Mouse (Mus musculus) NIH3T3 (cell line): ENCODE measurements around the gene Tenm4.

ENCODE experiments used
- DNase-seq: peaks from one replicate; pipeline ENCODE4 v3.0.0-alpha.2; 2012; ENCODE audit warnings: low read depth

Gene Tenm4

GRCm38 (mm10) chr7:96408161-96408889, 237.3 kb downstream of the Tenm4 start:
- no peak for DNase-seq

- DNase-seq: no peak
Measured at GRCm38 (mm10) chr7:96409323-96409880, 238.4 kb downstream of the Tenm4 start.

- no peak for DNase-seq
Measured at GRCm38 (mm10) chr7:96413822-96414221, 242.8 kb downstream of the Tenm4 start.

DNA sequence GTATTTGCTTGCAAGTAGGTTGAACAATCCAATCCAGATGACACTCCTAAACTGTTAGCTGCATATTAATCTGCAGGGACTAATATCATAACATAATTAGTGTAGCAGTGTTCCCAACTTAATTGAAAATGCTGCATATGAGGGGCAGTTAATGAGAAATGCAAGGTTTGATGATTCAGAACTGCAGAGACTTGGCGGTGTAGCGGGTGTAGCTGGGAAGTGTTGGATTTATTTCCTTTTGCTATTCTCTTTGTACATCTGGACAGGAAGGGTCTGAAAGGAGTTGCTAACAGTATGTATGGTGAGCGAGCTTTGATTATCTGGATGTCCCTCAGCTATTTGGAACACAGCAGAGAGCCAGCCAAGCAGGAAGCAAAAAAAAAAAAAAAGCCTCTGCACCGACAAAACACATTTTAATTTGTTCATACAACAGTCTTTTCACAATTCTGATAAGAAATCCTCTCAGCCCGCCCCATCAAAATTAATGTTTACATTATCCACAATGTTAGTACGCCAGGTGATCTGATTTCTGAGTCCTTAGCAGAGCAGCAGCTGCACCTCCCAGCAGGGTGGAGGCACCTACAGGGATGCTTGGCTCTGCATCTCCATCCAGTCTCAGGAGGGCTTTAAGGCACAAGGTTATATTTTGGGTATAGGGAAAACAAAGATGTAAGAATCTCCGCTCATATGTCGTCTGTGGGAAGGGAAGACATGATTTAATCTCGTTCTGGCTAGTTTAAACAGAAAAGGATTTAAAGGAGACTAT, 243.4 kb downstream of the Tenm4 start:
- no peak for DNase-seq

GRCm38 (mm10) chr7:96417251-96418004, 246.4 kb downstream of the Tenm4 start:
- peak; percentile 15 for DNase-seq

DNA sequence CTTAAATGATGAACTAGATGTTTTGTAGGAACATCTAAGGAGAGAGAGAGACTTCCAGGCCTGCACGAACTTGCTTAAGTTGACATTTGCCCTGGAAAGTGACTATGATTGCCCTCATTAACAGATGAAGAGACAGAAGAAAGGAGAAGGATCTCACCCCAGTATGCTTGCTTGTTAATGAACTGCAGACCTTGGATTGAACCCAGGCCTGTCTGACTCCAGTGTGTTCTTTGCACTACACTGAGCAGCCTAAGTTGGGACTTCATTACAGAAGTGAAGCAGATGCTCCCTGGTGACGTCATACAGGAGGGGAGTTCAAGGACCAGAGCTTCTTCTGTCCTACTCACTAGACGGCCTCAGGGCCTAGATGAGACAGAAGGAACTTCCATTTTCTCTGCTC, 247.1 kb downstream of the Tenm4 start:
- DNase-seq: no peak

DNA sequence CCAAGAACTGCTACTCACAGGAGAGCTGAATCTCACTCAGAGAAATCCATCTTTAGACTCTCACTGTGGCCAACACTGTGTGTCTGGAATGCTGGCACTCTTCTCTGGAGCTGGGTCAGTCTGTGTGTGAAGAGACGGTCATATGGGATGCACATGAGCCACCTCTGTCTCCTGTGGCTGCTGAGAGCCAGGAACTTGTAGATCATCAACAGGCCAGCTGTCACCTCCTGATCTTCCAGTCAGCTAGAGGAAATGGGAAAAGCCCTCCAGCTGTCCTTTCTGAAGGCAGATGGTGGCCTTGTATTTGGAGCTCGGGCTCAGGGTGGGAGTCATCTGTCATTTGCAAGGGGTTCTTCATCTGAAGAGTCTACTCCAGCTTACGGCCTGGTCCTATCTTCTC, 249.0 kb downstream of the Tenm4 start:
- no peak for DNase-seq

- DNase-seq: no peak
Measured at GRCm38 (mm10) chr7:96420926-96421605, 250.0 kb downstream of the Tenm4 start.

DNA sequence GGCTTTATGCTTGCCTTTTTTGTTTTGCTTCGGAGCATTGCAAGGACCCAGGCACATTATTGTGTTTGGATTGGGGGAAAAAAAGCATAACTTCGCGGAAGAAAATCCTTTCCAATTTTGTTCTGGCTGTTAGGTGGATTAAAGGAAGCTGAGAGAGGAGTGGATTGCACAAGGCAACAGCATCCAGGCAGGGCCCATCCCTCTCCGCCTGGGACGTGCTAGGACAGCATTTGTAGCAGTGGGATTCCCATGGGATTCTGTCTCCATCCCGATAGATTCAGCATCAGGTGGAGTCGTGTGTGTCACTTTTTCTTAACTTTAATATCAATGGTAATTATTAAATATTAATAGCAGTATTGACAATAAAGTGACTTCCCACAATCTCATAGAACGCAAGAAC, 255.9 kb downstream of the Tenm4 start:
- no peak for DNase-seq

DNA sequence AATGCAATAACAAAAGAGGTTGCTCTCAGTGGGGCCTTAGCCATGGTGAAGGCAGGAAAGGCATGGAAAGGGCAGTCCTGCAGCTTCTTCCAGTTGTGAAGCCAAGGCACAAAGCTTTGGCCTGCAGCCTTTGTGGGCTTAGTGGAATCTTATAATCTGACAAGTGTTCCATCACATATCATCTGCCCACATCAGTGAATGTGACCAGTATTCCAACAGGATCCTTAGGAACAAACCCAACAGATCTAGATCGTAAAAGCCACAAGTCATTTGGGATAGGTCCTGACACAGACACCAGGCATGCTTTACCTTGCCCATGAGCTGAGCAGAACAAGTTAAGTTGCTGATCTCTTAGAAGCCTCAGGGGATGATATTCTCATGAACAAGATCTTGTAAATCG, 262.3 kb downstream of the Tenm4 start:
- DNase-seq: no peak

DNA sequence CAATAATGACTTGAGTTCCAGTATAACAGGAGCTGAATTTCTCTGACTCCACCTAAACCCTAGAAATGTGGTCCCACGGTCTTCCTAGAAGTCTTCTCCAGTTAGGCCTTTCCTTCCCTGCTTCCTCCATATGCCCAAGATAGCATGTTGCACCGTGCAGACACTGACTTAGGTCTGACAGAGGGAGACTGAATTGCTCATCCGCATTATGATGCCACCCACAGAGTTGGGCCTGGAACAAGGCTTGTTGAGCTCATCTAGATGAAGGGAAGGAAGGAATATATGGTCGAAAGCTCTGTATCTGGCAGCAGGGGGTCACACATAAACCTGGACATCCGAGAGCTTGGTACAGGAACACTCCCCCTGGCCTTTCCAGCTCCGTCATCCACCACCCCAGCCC, 267.3 kb downstream of the Tenm4 start:
- no peak for DNase-seq

DNA sequence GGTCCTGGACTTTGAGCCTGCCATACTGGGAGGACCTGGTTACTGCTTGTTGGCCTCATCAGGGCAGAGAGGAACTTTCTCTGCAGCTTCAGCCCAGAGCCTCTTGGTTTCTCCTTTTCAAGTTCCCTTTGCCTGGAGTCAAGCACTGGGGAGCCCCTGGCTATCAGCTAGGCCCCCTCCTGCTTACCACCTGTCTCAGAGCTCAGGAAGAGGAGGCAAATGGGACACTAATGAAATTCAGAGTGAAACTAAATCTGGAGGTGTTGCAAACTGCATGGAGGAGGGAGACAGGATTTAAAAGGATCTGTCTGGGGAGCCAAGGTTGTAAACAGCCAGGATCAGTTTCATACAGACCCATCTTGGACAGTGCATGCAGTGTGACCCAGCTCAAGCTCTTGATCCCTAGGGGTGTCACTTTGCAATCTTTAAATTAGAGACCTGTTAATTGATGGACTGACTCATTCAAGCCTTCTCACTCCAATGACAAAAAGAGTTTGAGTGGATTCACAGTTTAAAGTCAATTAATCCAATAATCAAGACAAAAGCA, 269.2 kb downstream of the Tenm4 start:
- no peak for DNase-seq

DNA sequence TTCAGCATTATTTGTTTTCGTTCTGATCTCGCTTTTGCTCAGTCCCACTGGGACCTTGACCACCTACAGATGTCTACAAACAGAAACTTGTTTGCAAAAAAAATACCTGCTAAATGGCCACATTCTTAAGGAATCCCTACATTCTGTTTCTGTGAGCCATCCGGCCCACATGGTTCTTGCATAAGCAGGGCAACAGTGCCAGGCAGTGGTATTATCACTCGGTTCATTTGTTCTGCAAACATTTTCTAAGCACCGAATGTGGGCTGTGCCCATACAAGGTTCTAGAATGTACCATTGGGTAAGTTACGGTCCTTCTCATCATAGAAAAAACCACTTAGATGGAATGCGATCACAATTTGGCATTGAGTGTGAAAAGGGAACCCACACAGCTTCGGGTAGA, 274.7 kb downstream of the Tenm4 start:
- DNase-seq: no peak

DNA sequence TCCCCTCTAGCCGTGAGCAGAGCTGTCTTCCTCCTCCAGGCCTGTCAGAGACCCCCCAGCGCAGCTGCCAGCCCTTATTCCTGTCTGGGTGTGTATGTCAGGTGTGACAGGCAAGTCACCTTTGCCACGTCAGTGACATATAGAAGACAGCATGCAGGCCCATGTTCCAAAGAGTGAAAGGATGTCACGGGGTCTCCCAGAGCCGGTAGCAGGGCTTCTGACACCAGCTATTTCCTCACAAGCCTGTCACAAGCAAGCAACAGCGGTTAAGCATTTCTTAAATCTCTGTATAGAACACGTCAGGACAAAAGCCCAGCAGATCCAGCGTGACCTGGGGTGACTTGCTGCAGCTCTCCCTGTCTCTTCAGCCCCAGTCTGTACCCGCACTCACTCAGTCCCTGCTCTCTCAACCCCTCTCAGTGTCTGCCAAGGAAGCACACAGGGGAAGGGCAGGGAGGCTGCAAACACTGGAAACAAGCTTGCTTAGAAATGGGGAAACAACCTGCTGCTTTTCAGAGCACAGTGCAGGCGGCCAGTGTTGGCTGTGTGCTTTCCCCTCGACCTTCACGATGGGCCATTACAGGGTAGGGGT, 276.9 kb downstream of the Tenm4 start:
- no peak for DNase-seq

DNA sequence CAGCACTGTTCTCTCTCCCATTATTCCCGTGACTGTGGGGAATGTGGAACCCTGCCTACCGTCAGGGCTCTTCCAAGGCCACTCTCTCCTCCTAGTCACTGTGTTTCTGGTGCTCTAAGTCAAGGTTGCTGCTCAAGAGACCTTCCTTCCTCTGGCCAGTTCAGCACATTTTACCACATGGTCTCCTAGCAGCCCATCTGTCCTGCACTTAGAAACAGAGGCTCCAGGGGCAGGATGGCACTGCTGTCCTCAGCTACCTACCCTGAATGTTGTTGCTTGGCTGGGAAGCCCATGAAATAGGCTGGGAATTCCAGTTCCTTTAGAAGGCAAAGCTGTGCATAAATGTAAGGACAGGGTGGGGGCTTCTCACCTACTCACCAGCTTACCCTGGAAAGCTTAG, 284.9 kb downstream of the Tenm4 start:
- DNase-seq: no peak

GRCm38 (mm10) chr7:96456618-96457017, 285.6 kb downstream of the Tenm4 start:
- peak; percentile 4 for DNase-seq

DNA sequence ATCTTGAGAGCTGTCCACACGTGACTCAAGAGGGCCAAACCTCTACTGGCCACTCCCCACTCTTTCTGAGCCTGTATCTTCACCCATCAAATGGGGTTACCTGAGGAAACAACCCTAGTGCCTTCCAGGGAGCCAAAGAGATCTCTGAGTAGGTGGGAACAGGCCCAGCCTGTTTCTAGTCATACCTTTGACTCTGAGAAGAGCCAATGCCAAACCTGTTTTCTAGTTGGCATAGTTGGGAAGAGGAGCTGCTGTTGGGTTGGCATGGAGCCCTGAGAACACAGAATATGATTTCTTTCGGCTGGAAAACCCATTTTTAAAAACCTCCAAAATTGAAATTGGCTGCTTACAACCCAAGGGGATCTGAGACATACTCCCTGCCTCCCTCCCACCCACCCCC, 286.8 kb downstream of the Tenm4 start:
- no peak for DNase-seq

DNA sequence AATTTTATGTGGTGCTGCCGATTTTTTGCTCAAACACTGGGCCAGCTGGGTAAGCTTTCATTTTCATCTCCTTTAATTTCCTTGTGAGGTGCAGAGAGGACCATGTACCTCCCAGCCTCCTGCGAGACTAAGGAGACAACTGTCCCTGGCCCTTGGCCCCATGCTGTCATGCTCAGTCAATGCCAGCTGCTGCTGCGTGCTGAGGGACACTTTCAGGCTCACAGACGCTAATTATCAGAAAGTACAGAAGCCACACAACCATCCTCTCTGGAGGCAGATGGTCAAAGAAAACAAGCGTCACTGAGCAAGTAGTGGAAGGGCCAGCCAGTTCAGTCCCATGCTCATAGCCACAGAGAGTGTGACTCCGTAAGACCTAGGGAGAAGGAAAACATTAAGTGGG, 287.9 kb downstream of the Tenm4 start:
- no peak for DNase-seq

- DNase-seq: no peak
Measured at GRCm38 (mm10) chr7:96466761-96467160, 295.7 kb downstream of the Tenm4 start.

DNA sequence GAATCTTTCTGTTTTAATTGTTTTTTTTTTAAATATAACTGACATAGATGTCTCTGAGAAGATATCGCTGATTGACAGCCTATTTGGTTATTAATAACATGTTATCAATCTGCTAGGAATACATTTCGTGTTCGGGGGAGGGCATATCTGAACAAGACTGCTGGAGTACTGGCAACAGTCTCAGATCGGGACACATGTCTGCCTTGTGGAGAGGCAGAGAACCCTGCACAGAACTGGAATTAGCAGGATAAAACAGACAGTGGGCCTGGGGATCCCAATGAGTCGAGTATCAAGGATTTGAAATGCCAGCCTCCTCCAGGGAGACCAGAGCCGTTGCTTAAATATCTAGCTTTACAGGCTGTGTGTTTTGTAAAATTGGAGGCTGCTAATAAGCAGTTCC, 299.8 kb downstream of the Tenm4 start:
- no peak for DNase-seq

GRCm38 (mm10) chr7:96474560-96475089, 303.6 kb downstream of the Tenm4 start:
- DNase-seq: no peak
